Mouse (Mus musculus): Measurements from ENCODE around the gene Pabpc1l. TPM values are rescaled to one million over a fixed set of nuclear protein-coding genes. Genes with fewer than 3 reads are reported as not detected.

Gene Pabpc1l
- total and polyA plus RNA-seq, 3 experiments, result 0.47 to 0.96 (median 0.76) TPM

DNA sequence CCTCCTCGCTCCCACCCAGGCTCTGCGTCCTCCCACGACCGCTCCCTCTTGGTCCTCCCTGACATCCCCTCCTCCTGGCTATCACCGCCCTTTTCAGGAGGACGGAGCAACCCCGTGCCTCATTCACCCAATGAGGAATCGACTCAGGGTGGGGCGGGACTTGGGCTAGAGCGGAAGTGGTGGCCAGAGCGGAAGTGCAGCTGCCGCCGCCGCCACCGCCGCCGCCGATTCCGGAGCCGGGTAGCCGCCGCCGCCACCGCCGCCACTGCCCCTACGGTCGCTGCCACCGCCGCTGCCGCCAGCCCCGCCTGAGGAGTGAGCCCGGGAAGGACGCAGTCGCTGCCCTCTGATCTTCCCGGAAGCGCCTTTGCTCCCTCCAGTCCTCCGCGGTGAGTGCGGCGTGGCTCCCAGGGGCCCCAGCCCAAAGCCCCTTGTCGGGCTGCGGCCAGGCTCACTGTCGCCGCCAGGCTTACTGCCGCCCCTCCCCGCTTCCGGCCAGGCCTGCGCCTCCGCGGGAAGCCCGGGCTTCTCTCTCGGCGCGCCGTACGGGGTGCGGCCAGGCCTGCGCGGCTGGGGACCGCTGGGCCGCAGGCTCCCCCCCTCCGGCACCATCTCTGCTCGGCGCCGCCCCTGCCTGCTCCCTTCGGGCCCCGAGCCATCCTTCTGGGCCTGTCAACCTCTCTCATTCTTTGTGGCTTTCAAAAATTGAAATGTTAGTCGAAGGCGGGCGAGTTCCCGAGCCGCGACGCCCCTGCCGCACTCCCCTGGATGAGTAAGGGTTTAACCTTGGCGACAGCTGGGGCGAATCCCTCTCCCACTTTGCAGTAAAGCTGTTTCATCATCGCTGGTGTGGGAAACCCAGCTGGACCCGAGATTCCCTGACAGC, 30.0 kb upstream of the Pabpc1l start (continued):
- TF ChIP-seq KAT2A (IDR thresholded peaks at IDR 0.05; ENCODE audit: insufficient replicate concordance, low read length) (0 out of 2 replicates have a peak, but pooled peaks have one; percentile 51), ZKSCAN1 (IDR thresholded peaks at IDR 0.05; ENCODE audit: borderline replicate concordance, low read depth, low read length) (no peak)

DNA sequence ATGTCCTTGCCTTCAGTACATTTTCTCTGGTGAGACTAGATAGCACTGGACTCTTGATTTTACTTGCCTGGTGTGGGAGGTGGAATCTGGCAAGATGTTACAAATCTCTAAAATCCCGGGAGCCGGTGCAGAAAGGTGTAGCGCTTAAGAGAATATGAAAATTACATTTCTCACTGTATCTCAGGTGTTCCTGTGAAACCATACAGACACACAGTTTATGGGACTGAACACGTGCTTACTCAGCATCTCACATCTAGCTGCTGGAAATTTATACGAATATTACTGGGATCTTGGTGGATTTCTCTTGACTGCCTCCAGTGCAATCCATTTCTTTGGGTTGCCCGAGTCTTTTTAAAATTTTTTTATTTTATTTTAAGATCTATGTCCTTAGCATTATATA, 29.0 kb upstream of the Pabpc1l start:
- in situ Hi-C loops (cut with MboI; ENCODE audit: low pct_ligation_motif_present, low pct_unique_long_range_greater_than_20kb, low sequenced_read_pairs), result no loop called here
- Histone ChIP-seq H3K4me1 (ENCODE audit: control insufficient read depth in 1 of 2, insufficient read depth in 2 of 2) (peaks cover 6 to 26% of the 10 kb centered on the region in 2 experiments), H3K4me2 (ENCODE audit: insufficient read depth, low read depth, poor library complexity, severe bottlenecking) (peak overlapping the region; percentile 92), H3K9me3 (replicated peaks; ENCODE audit: low read length) (no peaks in the 10 kb centered on the region), H3K36me3 (replicated peaks in 1 of 2; ENCODE audit: control insufficient read depth in 1 of 2, insufficient read depth in 1 of 2, low read length in 1 of 2) (peaks cover 10 to 39% of the 10 kb centered on the region in 2 experiments), H3K27me3 (replicated peaks) (peaks cover 3% of the 10 kb centered on the region), H3K4me3 (replicated peaks in 1 of 3; ENCODE audit: low read depth in 2 of 3, low read length in 2 of 3, poor library complexity in 1 of 3) (peak overlapping the region; percentile 55 to 88 (median 88)), H3K9ac (ENCODE audit: insufficient read depth, low read depth) (peak overlapping the region; percentile 95), H3K27ac (ENCODE audit: insufficient read depth, low read depth) (no peak overlapping the region), H3K79me2 (replicated peaks; ENCODE audit: control insufficient read depth, extremely low read depth, insufficient read depth, poor library complexity, severe bottlenecking) (peaks cover 48% of the 10 kb centered on the region)
- TF ChIP-seq MYC (IDR thresholded peaks at IDR 0.05; ENCODE audit: low read depth, low read length) (0 out of 2 replicates have a peak, but pooled peaks have one; percentile 22), MAX (IDR thresholded peaks at IDR 0.05; ENCODE audit: low read length) (peak; percentile 68; the same call in 1 of the 2 replicates), MAFK (IDR thresholded peaks at IDR 0.05; ENCODE audit: insufficient replicate concordance, low read length) (peak; percentile 56; the same call in 1 of the 2 replicates), JUN (IDR thresholded peaks at IDR 0.05; ENCODE audit: insufficient read depth, low read depth, low read length) (no peak), SIN3A (IDR thresholded peaks at IDR 0.05; ENCODE audit: low read length) (no peak)
- dilution Hi-C loops (cut with MboI; ENCODE audit: extremely low pct_ligation_motif_present, extremely low pct_unique_long_range_greater_than_20kb, low sequenced_read_pairs), result no loop called here
- DNase-seq (ENCODE audit: extremely low read depth), result no peak

DNA sequence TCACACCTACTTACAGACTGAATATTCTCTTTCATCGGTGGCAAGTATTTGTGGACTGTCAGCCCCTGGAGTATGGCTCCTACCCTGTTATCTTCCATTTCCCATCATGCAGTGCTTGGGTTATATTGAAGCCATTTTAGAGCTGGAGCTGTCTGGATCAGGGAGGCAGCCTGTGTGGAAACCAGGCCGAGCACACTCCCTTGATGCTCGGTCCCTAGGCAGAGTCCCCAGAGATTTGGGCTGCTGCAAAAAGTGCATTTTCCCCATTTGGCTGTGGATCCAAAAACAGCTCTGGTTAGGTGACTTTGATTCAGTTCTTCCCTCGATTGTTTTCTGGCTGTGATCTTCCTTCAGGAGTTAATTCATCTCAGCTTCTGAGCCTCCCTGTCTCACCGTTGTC, 28.4 kb upstream of the Pabpc1l start:
- H3K4me2 ChIP-seq (ENCODE audit: insufficient read depth, low read depth, poor library complexity, severe bottlenecking), result peak overlapping the region; percentile 92
- H3K79me2 ChIP-seq (replicated peaks; ENCODE audit: control insufficient read depth, extremely low read depth, insufficient read depth, poor library complexity, severe bottlenecking), result peaks cover 54% of the 10 kb centered on the region
- H3K9me3 ChIP-seq (replicated peaks; ENCODE audit: low read length), result no peaks in the 10 kb centered on the region
- peak overlapping the region in 2 of 3 experiments; percentile 11 to 88 for H3K4me3 ChIP-seq (replicated peaks in 1 of 3; ENCODE audit: low read depth in 2 of 3, low read length in 2 of 3, poor library complexity in 1 of 3)
- dilution Hi-C loops (cut with MboI; ENCODE audit: extremely low pct_ligation_motif_present, extremely low pct_unique_long_range_greater_than_20kb, low sequenced_read_pairs), result no loop called here
- H3K36me3 ChIP-seq (replicated peaks in 1 of 2; ENCODE audit: control insufficient read depth in 1 of 2, insufficient read depth in 1 of 2, low read length in 1 of 2), result peaks cover 11 to 45% of the 10 kb centered on the region in 2 experiments
- DNase-seq (ENCODE audit: extremely low read depth), result peak; percentile 14
- peaks cover 3% of the 10 kb centered on the region for H3K27me3 ChIP-seq (replicated peaks)
- in situ Hi-C loops (cut with MboI; ENCODE audit: low pct_ligation_motif_present, low pct_unique_long_range_greater_than_20kb, low sequenced_read_pairs), result no loop called here
- peaks cover 6 to 26% of the 10 kb centered on the region in 2 experiments for H3K4me1 ChIP-seq (ENCODE audit: control insufficient read depth in 1 of 2, insufficient read depth in 2 of 2)
- TF ChIP-seq TCF12 (IDR thresholded peaks at IDR 0.05; ENCODE audit: low read depth, low read length) (no peak), MAFK (IDR thresholded peaks at IDR 0.05; ENCODE audit: insufficient replicate concordance, low read length) (no peak), USF2 (conservative IDR thresholded peaks at IDR 0.05; ENCODE audit: low read depth, low read length) (no peak), MAX (IDR thresholded peaks at IDR 0.05; ENCODE audit: low read length) (no peak), RCOR1 (conservative IDR thresholded peaks at IDR 0.05; ENCODE audit: low read depth, low read length) (no peak), USF1 (IDR thresholded peaks at IDR 0.05; ENCODE audit: low read depth, low read length) (no peak), PAX5 (IDR thresholded peaks at IDR 0.05; ENCODE audit: low read length) (no peak), CHD1 (IDR thresholded peaks at IDR 0.05; ENCODE audit: low read depth, low read length) (no peak), MAZ (IDR thresholded peaks at IDR 0.05; ENCODE audit: low read depth, low read length) (no peak), ZNF384 (IDR thresholded peaks at IDR 0.05; ENCODE audit: low read depth, low read length) (no peak), RAD21 (IDR thresholded peaks at IDR 0.05; ENCODE audit: low read depth, low read length) (no peak), E2F4 (IDR thresholded peaks at IDR 0.05; ENCODE audit: insufficient replicate concordance, low read depth, low read length) (no peak), TBP (conservative IDR thresholded peaks at IDR 0.05; ENCODE audit: low read depth, low read length) (no peak)
- peak overlapping the region; percentile 30; the same call in 1 of the 2 replicates for H3K9ac ChIP-seq (ENCODE audit: insufficient read depth, low read depth)
- H3K27ac ChIP-seq (ENCODE audit: insufficient read depth, low read depth), result no peak overlapping the region

Data from CH12.LX (cell line).